Mouse (Mus musculus) intestine, embryonic 14.5 days (tissue): ENCODE measurements around the gene Rmdn2. TPM values are rescaled to one million over a fixed set of nuclear protein-coding genes. Genes with fewer than 3 reads are reported as not detected.

Source experiments
- ATAC-seq: fragments of 200-750 bp; cut with Nextera tagmentation; replicated peaks from 2 replicates; pipeline ENCODE4 v1.8.0; 2017; ENCODE audit warnings: low read depth, moderate number of reproducible peaks, moderate TSS enrichment, moderate library complexity; ENCODE audit not compliant: low FRiP score, low TSS enrichment
- DNase-seq: peaks from one replicate; pipeline ENCODE4 v3.0.0-alpha.2; 2018; ENCODE audit warnings: low spot score
- H3K27ac ChIP-seq: fragments of 300-500 bp; sonication (generic); 2 replicates; pipeline ENCODE4 v1.5.1; 2014; ENCODE audit warnings: low read depth, mild to moderate bottlenecking, control low read depth
- H3K27me3 ChIP-seq: fragments of 300-500 bp; sonication (generic); replicated peaks from 2 replicates; pipeline ENCODE4 v1.6.1; 2014; ENCODE audit warnings: low read length, control low read depth; ENCODE audit not compliant: control insufficient read depth, insufficient read depth
- H3K36me3 ChIP-seq: fragments of 300-500 bp; sonication (generic); 2 replicates; pipeline ENCODE4 v1.6.1; 2014; ENCODE audit warnings: low read length, control low read depth; ENCODE audit not compliant: control insufficient read depth, insufficient read depth
- H3K4me1 ChIP-seq: fragments of 300-500 bp; sonication (generic); replicated peaks from 2 replicates; pipeline ENCODE4 v1.6.1; 2014; ENCODE audit warnings: low read length, control low read depth, mixed read lengths; ENCODE audit not compliant: control insufficient read depth, insufficient read depth
- H3K4me2 ChIP-seq: fragments of 300-500 bp; sonication (generic); 2 replicates; pipeline ENCODE4 v1.6.1; 2014; ENCODE audit warnings: low read length
- H3K4me3 ChIP-seq: fragments of 300-500 bp; sonication (generic); 2 replicates; pipeline ENCODE4 v1.5.1; 2014; ENCODE audit warnings: low read depth, low read length, control low read depth, mixed read lengths
- H3K9ac ChIP-seq: fragments of 300-500 bp; sonication (generic); 2 replicates; pipeline ENCODE4 v1.6.1; 2014; ENCODE audit warnings: mild to moderate bottlenecking, low read length
- H3K9me3 ChIP-seq: fragments of 300-500 bp; sonication (generic); 2 replicates; pipeline ENCODE4 v1.6.1; 2016; ENCODE audit warnings: low read length, control low read depth; ENCODE audit not compliant: control insufficient read depth
- WGBS: fragments of 180-500 bp; shearing (Covaris S2); extraction: QIAGEN DNeasy Blood & Tissue Kit; methylation state at CpG from one replicate; pipeline ENCODE4 v1.1.7; 2014; 5-methylcytosine and 5-hydroxymethylcytosine counted together
- polyA plus RNA-seq: library from polyadenylated mRNA; unstranded; fragments of >200 nt; fragmentation: Nextera tagmentation; extraction: Ambion mirVana; gene quantifications from 2 replicates; pipeline ENCODE4 v1.2.1, GENCODE M21; 2014

Gene Rmdn2
- polyA plus RNA-seq, 1 experiment from 2014 or later = 8.3 TPM

DNA sequence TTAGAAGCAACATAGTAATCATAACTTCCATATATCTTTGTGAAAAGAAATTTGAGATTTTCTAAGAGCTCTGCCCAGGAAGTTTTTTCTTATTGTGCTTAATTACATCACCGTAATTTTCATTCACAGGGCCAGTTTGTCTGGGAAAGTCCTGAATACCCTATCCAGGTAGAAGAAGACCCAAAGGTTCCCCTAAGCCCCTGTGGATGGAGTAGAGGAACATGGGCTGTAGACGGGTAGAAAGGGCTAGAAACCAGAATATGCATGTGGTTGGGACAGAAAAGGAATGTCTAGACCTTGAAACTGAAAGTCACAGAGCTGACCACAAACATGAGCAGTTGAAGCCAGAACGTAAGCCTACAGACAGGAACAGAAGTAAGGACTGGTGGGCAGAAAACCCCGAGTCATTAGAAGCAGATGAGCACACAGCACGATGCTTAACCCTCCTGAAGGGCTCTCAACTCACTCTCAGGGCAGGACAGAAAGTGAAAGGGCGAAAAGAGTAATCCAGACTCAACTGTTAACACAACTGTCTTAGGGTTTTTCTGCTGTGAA is 27.3 kb upstream of the Rmdn2 start:
- DNase-seq (no peak), ATAC-seq (no peak)
- WGBS = 81% methylated on average over 6 of the region's 6 CpGs

GRCm38 (mm10) chr17:79589913-79590312 is 21.8 kb upstream of the Rmdn2 start:
- no peaks in the 10 kb centered on the region for H3K36me3 ChIP-seq
- H3K9me3 ChIP-seq = no peaks in the 10 kb centered on the region
- no peaks in the 10 kb centered on the region for H3K4me1 ChIP-seq
- no peak overlapping the region for H3K4me2 ChIP-seq
- ATAC-seq (no peak), DNase-seq (no peak)
- no peak overlapping the region for H3K27ac ChIP-seq
- WGBS = 69% methylated on average over 1 of the region's 1 CpGs
- no peak overlapping the region for H3K4me3 ChIP-seq
- no peaks in the 10 kb centered on the region for H3K27me3 ChIP-seq
- H3K9ac ChIP-seq = no peak overlapping the region

More for the DNA sequence above, 27.3 kb upstream of the Rmdn2 start:
- H3K9me3 ChIP-seq = no peaks in the 10 kb centered on the region
- H3K9ac ChIP-seq = no peak overlapping the region
- no peak overlapping the region for H3K27ac ChIP-seq
- no peaks in the 10 kb centered on the region for H3K36me3 ChIP-seq
- no peaks in the 10 kb centered on the region for H3K27me3 ChIP-seq
- no peaks in the 10 kb centered on the region for H3K4me1 ChIP-seq
- no peak overlapping the region for H3K4me2 ChIP-seq
- H3K4me3 ChIP-seq = no peak overlapping the region

- no peak for DNase-seq
- Histone ChIP-seq H3K9me3 (no peaks in the 10 kb centered on the region), H3K4me1 (peaks cover 8% of the 10 kb centered on the region; the same call in 1 of the 2 replicates), H3K27me3 (no peaks in the 10 kb centered on the region), H3K9ac (no peak overlapping the region), H3K36me3 (no peaks in the 10 kb centered on the region), H3K4me2 (no peak overlapping the region), H3K4me3 (no peak overlapping the region), H3K27ac (no peak overlapping the region)
- 70% methylated on average over 4 of the region's 4 CpGs for WGBS
- ATAC-seq = no peak
Measured at GRCm38 (mm10) chr17:79595996-79596395, 15.7 kb upstream of the Rmdn2 start.

- H3K27me3 ChIP-seq = no peaks in the 10 kb centered on the region; the same call in 1 of the 2 replicates
- peaks cover 8% of the 10 kb centered on the region; the same call in 1 of the 2 replicates for H3K4me1 ChIP-seq
- H3K27ac ChIP-seq = no peak overlapping the region
- no peak overlapping the region for H3K9ac ChIP-seq
- H3K4me2 ChIP-seq = no peak overlapping the region
- ATAC-seq = no peak
- no peak overlapping the region for H3K4me3 ChIP-seq
- no peak for DNase-seq
- no peaks in the 10 kb centered on the region for H3K36me3 ChIP-seq
- 15% methylated on average over 2 of the region's 2 CpGs for WGBS
- no peaks in the 10 kb centered on the region for H3K9me3 ChIP-seq
Measured at GRCm38 (mm10) chr17:79598151-79598550, 13.5 kb upstream of the Rmdn2 start.

DNA sequence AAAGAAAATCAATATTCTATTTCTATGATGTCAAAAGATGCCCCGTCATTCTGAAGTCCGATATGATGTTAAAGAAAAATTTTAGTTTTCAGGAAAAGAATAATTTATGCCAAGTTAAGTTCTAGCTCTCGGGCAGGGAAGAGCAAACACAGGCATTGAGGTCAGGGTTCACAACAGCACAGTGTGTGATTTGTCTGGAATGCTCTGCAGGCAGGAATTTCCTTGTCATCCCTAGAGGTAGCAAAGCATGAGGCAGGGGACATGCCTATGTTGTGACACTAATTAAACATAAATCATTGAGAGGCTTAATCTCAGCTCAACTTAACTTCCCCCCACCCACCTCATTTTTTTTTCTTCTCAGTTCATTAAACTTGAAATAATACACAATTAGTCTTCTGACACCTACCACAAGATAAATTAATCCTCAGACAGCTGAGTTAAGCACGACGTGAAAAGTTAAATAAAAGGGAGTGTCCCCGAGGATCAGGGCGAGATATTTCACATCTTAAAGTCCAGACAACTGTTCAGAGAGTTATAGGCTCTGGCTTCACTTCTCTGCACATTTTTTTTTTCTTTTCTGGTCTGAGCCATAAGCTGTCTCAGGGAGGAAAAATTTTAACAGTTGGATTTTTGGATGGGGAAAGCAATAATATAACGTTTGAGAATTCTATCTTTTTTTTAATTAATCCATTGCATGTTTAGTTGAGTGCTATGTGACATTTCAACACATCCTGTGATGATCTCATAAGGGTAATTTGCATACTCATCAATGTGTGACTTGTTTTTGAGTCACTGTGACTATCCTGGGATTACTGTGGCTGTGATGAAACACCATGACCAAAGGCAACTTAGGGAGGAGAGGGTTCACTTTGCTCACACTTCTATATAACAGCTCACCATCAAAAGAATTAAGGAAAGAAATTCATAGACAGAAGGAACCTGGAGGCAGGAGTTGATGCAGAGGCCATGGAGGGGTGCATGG is 12.8 kb upstream of the Rmdn2 start:
- 17% methylated on average over 8 of the region's 8 CpGs for WGBS
- H3K4me3 ChIP-seq = no peak overlapping the region
- peak; percentile 66; the same call in 1 of the 2 replicates for ATAC-seq
- H3K36me3 ChIP-seq = no peaks in the 10 kb centered on the region
- DNase-seq = no peak
- H3K27me3 ChIP-seq = no peaks in the 10 kb centered on the region; the same call in 1 of the 2 replicates
- H3K4me1 ChIP-seq = peaks cover 8% of the 10 kb centered on the region; the same call in 1 of the 2 replicates
- no peak overlapping the region for H3K9ac ChIP-seq
- no peaks in the 10 kb centered on the region for H3K9me3 ChIP-seq
- no peak overlapping the region for H3K4me2 ChIP-seq
- H3K27ac ChIP-seq = no peak overlapping the region

DNA sequence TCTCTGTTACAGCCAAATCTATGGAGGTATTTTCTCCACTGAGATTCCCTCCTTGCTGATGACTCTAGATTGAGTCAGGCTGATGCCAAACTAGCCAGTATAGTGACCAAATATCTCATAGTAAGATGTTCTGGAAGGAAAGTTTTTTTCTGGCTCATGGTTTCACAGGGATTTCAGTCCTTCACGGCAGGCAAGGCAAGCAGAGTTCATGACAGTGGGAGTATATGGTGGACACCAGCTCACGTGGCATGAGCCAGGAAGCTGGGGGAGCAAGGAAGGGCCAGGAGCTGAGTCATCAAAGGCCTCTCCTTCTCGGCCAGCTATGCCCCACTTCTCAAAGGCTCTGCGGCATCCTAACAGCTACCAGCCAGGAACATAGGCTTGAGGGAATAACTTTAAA is 11.6 kb upstream of the Rmdn2 start:
- H3K27me3 ChIP-seq = no peaks in the 10 kb centered on the region; the same call in 1 of the 2 replicates
- no peak overlapping the region for H3K4me3 ChIP-seq
- no peak for ATAC-seq
- H3K27ac ChIP-seq = no peak overlapping the region
- no peaks in the 10 kb centered on the region for H3K9me3 ChIP-seq
- H3K9ac ChIP-seq = no peak overlapping the region
- WGBS = 72% methylated on average over 4 of the region's 4 CpGs
- H3K36me3 ChIP-seq = no peaks in the 10 kb centered on the region
- DNase-seq = no peak
- peaks cover 8% of the 10 kb centered on the region; the same call in 1 of the 2 replicates for H3K4me1 ChIP-seq
- H3K4me2 ChIP-seq = no peak overlapping the region

- no peak for DNase-seq
- H3K27ac ChIP-seq = no peak overlapping the region
- no peaks in the 10 kb centered on the region for H3K36me3 ChIP-seq
- ATAC-seq = no peak
- peaks cover 8% of the 10 kb centered on the region; the same call in 1 of the 2 replicates for H3K4me1 ChIP-seq
- H3K9ac ChIP-seq = no peak overlapping the region
- H3K4me3 ChIP-seq = no peak overlapping the region
- H3K27me3 ChIP-seq = no peaks in the 10 kb centered on the region; the same call in 1 of the 2 replicates
- 58% methylated on average over 5 of the region's 5 CpGs for WGBS
- H3K4me2 ChIP-seq = no peak overlapping the region
- no peaks in the 10 kb centered on the region for H3K9me3 ChIP-seq
Measured at GRCm38 (mm10) chr17:79602381-79602780, 9.3 kb upstream of the Rmdn2 start.

DNA sequence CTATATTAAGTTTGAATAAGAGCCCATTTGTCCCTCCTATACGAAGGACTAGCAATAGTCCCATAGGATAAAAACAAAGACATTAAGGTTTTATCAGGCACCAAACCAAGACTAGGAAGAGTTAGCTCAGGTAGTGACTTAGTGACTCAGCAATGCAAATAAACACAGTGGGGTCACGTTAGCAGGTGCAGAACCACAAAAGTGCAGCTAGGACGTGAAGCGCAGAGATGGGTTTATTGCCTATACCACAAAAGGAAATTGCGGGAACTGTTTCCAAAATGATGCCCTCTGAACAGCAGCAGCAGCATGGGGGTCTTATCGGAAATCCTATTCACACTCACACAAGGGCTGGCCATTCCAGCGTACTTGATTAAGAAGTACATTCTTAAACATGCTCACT is 8.2 kb upstream of the Rmdn2 start:
- no peak overlapping the region for H3K27ac ChIP-seq
- no peak overlapping the region for H3K4me2 ChIP-seq
- no peaks in the 10 kb centered on the region; the same call in 1 of the 2 replicates for H3K27me3 ChIP-seq
- H3K4me1 ChIP-seq = peaks cover 8% of the 10 kb centered on the region; the same call in 1 of the 2 replicates
- H3K36me3 ChIP-seq = no peaks in the 10 kb centered on the region
- no peak overlapping the region for H3K9ac ChIP-seq
- no peak overlapping the region for H3K4me3 ChIP-seq
- H3K9me3 ChIP-seq = no peaks in the 10 kb centered on the region
- no peak for ATAC-seq
- DNase-seq = no peak
- 71% methylated on average over 7 of the region's 7 CpGs for WGBS
